Comparison of ENCODE assay signal across 12 mouse cellular contexts in the genomic region with DNA sequence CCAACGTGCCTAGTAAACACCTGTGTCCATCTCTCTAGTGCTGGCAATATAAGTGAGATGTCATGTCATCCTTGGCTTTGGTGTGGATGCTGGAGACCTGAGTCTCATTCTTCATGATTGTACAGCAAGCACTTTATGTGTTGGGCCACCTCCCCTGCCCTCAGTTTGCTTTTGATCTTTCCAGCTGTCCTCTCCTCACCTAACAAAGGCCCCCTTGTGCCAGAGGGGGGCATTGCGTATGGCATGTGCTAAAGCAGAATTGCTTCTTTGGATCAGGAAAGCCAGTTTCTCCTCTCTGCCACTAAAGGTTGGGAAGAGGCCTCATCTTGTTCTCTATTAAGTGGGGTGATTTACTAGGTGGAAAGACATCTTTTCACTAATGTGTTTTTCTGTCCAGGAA.
A peak's percentile ranks its signal among the peaks of the same experiment; 100 is the strongest.
DNase-seq lines count a peak whose midpoint lies in the region; ATAC-seq and TF ChIP-seq lines count a peak whose summit lies in the region.
"Had no signal": no experiment of that assay in that cellular context is flagged by ENCODE, and none has a peak within 500 bp of the region (broad histone marks: within the 10 kb centered on the region; RNA-seq: fewer than 3 reads in every experiment).

No protein-coding gene starts in this region.

- H3K4me1 ChIP-seq in hindbrain, embryonic 11.5 days (replicated peaks; ENCODE audit: control insufficient read depth, insufficient read depth, low read length): 0 out of 2 replicates have a peak, but pooled peaks cover 2% of the 10 kb centered on the region
- peaks cover 8% of the 10 kb centered on the region for H3K4me1 ChIP-seq in hindbrain, embryonic 14.5 days (replicated peaks; ENCODE audit: control insufficient read depth, insufficient read depth, low read length)
- H3K4me1 ChIP-seq in thymus, adult 2 months (replicated peaks; ENCODE audit: control insufficient read depth, insufficient read depth, low read length): no peaks in the 10 kb centered on the region
- peaks cover 33% of the 10 kb centered on the region for H3K4me1 ChIP-seq in limb, embryonic 10.5 days

- 76% methylated on average over 2 of the region's 2 CpGs for WGBS in hindbrain, embryonic 11.5 days
- WGBS in hindbrain, embryonic 14.5 days: 84% methylated on average over 2 of the region's 2 CpGs
- 96% methylated on average over 2 of the region's 2 CpGs for whole genome bisulfite sequencing in thymus, adult 2 months
- 81% methylated on average over 2 of the region's 2 CpGs for WGBS in limb, embryonic 10.5 days

- H3K4me3 ChIP-seq in hindbrain, embryonic 11.5 days (ENCODE audit: low read depth, low read length): no peak overlapping the region
- H3K4me3 ChIP-seq in hindbrain, embryonic 14.5 days (replicated peaks; ENCODE audit: low read length): no peak overlapping the region
- no peak overlapping the region for H3K4me3 ChIP-seq in thymus, adult 2 months (ENCODE audit: control insufficient read depth, insufficient read depth, low read length)
- no peak overlapping the region for H3K4me3 ChIP-seq in limb, embryonic 10.5 days
- H3K4me3 ChIP-seq: forebrain, embryonic 10.5 days; limb, embryonic 12.5 days had no signal

- TF ChIP-seq POLR2A in thymus, adult 2 months (IDR thresholded peaks at IDR 0.05; ENCODE audit: control insufficient read depth, extremely low read depth, insufficient read depth, low read length, poor library complexity): no peak

- H3K9me3 ChIP-seq in hindbrain, embryonic 11.5 days (ENCODE audit: control insufficient read depth, low read length): no peaks in the 10 kb centered on the region
- H3K9me3 ChIP-seq in hindbrain, embryonic 14.5 days (ENCODE audit: control insufficient read depth, low read length): no peaks in the 10 kb centered on the region
- H3K9me3 ChIP-seq in limb, embryonic 10.5 days (replicated peaks): no peaks in the 10 kb centered on the region
- H3K9me3 ChIP-seq: forebrain, embryonic 10.5 days; limb, embryonic 12.5 days had no signal

- no peaks in the 10 kb centered on the region for H3K36me3 ChIP-seq in hindbrain, embryonic 11.5 days (ENCODE audit: control insufficient read depth, insufficient read depth, low read length)
- no peaks in the 10 kb centered on the region for H3K36me3 ChIP-seq in hindbrain, embryonic 14.5 days (replicated peaks; ENCODE audit: control insufficient read depth, insufficient read depth)
- H3K36me3 ChIP-seq in thymus, adult 2 months (ENCODE audit: control insufficient read depth, insufficient read depth, low read length): no peaks in the 10 kb centered on the region
- H3K36me3 ChIP-seq in limb, embryonic 10.5 days: no peaks in the 10 kb centered on the region
- H3K36me3 ChIP-seq: forebrain, embryonic 10.5 days; limb, embryonic 12.5 days had no signal

- no peak overlapping the region for H3K9ac ChIP-seq in hindbrain, embryonic 11.5 days (ENCODE audit: low read depth, low read length)
- no peak overlapping the region for H3K9ac ChIP-seq in hindbrain, embryonic 14.5 days
- H3K9ac ChIP-seq: limb, embryonic 12.5 days had no signal

- peak; percentile 53 for DNase-seq in hindbrain, embryonic 11.5 days (ENCODE audit: low spot score)
- DNase-seq in hindbrain, embryonic 14.5 days (ENCODE audit: low spot score): no peak
- peak; percentile 29 for DNase-seq in thymus, adult 2 months
- DNase-seq in thymus, adult 18-20 months: no peak
- DNase-seq in limb, embryonic 10.5 days (ENCODE audit: low spot score): peak; percentile 34
- DNase-seq in cerebellum, postnatal 4 days (ENCODE audit: low spot score in 2 of 2): no peak
- DNase-seq in gastrocnemius, postnatal 25 days: no peak
- no peak for DNase-seq in spleen, postnatal 36 days (ENCODE audit: low spot score in 2 of 2)
- DNase-seq: cerebellum, adult 18-20 months had no signal

- no peak overlapping the region for H3K27ac ChIP-seq in hindbrain, embryonic 11.5 days (ENCODE audit: low read depth, low read length)
- H3K27ac ChIP-seq in hindbrain, embryonic 14.5 days: no peak overlapping the region
- no peak overlapping the region for H3K27ac ChIP-seq in thymus, adult 2 months (ENCODE audit: control insufficient read depth, insufficient read depth, low read length)
- H3K27ac ChIP-seq in limb, embryonic 10.5 days: no peak overlapping the region
- H3K27ac ChIP-seq: limb, embryonic 12.5 days had no signal

- H3K4me2 ChIP-seq in hindbrain, embryonic 11.5 days (replicated peaks; ENCODE audit: low read depth, low read length): no peak overlapping the region
- no peak overlapping the region for H3K4me2 ChIP-seq in hindbrain, embryonic 14.5 days (replicated peaks)
- H3K4me2 ChIP-seq: limb, embryonic 12.5 days had no signal

- no peaks in the 10 kb centered on the region for H3K27me3 ChIP-seq in hindbrain, embryonic 11.5 days (ENCODE audit: control insufficient read depth, insufficient read depth, low read length)
- no peaks in the 10 kb centered on the region for H3K27me3 ChIP-seq in hindbrain, embryonic 14.5 days (ENCODE audit: control insufficient read depth, insufficient read depth, low read length)
- no peaks in the 10 kb centered on the region for H3K27me3 ChIP-seq in thymus, adult 2 months (ENCODE audit: control insufficient read depth, insufficient read depth, low read length)
- H3K27me3 ChIP-seq in limb, embryonic 10.5 days (ENCODE audit: low read depth, poor library complexity, severe bottlenecking): peaks cover 68% of the 10 kb centered on the region

- TF ChIP-seq CTCF in thymus, adult 2 months (IDR thresholded peaks at IDR 0.05; ENCODE audit: borderline replicate concordance, control insufficient read depth, extremely low read depth, insufficient read depth, low read length, poor library complexity): no peak

- ATAC-seq in hindbrain, embryonic 11.5 days (ENCODE audit: low FRiP score): no peak
- no peak for ATAC-seq in hindbrain, embryonic 14.5 days (ENCODE audit: low FRiP score)
- ATAC-seq: hindbrain, embryonic 16.5 days had no signal

Comparison
In these comparisons a context has a peak if more than half of its experiments do, and no peak if none do; other contexts are left out.
1. DNase-seq: peak in hindbrain, embryonic 11.5 days (single experiment), thymus, adult 2 months (single experiment) and limb, embryonic 10.5 days (single experiment); none in hindbrain, embryonic 14.5 days (single experiment), thymus, adult 18-20 months (0 of 2), cerebellum, postnatal 4 days (0 of 2), gastrocnemius, postnatal 25 days (single experiment) and spleen, postnatal 36 days (0 of 2).